Mouse (Mus musculus) midbrain, embryonic 14.5 days (tissue): ENCODE data around the gene Ick. TPM values are rescaled to one million over a fixed set of nuclear protein-coding genes. Genes with fewer than 3 reads are reported as not detected.

Experiments used
- ATAC-seq: fragments of 200-750 bp; cut with Nextera tagmentation; 2 replicates; pipeline ENCODE4 v1.8.0; 2017; ENCODE audit warnings: moderate number of reproducible peaks, moderate library complexity; ENCODE audit not compliant: low FRiP score, low TSS enrichment
- DNase-seq: peaks from one replicate; pipeline ENCODE4 v3.0.0-alpha.2; 2015
- H3K27ac ChIP-seq: fragments of 300-500 bp; sonication (generic); replicated peaks from 2 replicates; pipeline ENCODE4 v1.5.1; 2014; ENCODE audit warnings: mild to moderate bottlenecking, low read depth, low read length, moderate library complexity
- H3K27me3 ChIP-seq: fragments of 300-500 bp; sonication (generic); 2 replicates; pipeline ENCODE4 v1.6.1; 2014; ENCODE audit warnings: low read length, control low read depth, mixed read lengths; ENCODE audit not compliant: control insufficient read depth, insufficient read depth
- H3K36me3 ChIP-seq: fragments of 300-500 bp; sonication (generic); 2 replicates; pipeline ENCODE4 v1.6.1; 2014; ENCODE audit warnings: low read length, control low read depth; ENCODE audit not compliant: control insufficient read depth, insufficient read depth
- H3K4me1 ChIP-seq: fragments of 300-500 bp; sonication (generic); 2 replicates; pipeline ENCODE4 v1.6.1; 2014; ENCODE audit warnings: mild to moderate bottlenecking, antibody characterized with exemption, low read length, control low read depth; ENCODE audit not compliant: control insufficient read depth, insufficient read depth
- H3K4me2 ChIP-seq: fragments of 300-500 bp; sonication (generic); 2 replicates; pipeline ENCODE4 v1.6.1; 2014; ENCODE audit warnings: mild to moderate bottlenecking, low read length, moderate library complexity
- H3K4me3 ChIP-seq: fragments of 300-500 bp; sonication (generic); replicated peaks from 2 replicates; pipeline ENCODE4 v1.5.1; 2014; ENCODE audit warnings: low read depth, low read length
- H3K9ac ChIP-seq: fragments of 300-500 bp; sonication (generic); replicated peaks from 2 replicates; pipeline ENCODE4 v1.6.1; 2014; ENCODE audit warnings: mild to moderate bottlenecking, low read length, moderate library complexity
- H3K9me3 ChIP-seq: fragments of 300-500 bp; sonication (generic); 2 replicates; pipeline ENCODE4 v1.6.1; 2016; ENCODE audit warnings: low read length, control low read depth, mixed read lengths; ENCODE audit not compliant: control insufficient read depth
- WGBS: fragments of 180-500 bp; shearing (Covaris S2); extraction: QIAGEN DNeasy Blood & Tissue Kit; methylation state at CpG from one replicate; pipeline ENCODE4 v1.1.7; 2014; 5-methylcytosine and 5-hydroxymethylcytosine counted together
- polyA plus RNA-seq: library from polyadenylated mRNA; unstranded; fragments of >200 nt; fragmentation: Nextera tagmentation; extraction: Ambion mirVana; gene quantifications from 2 replicates; pipeline ENCODE4 v1.2.1, GENCODE M21; 2014

Ick gene
- polyA plus RNA-seq, 1 experiment from 2014 or later, result 46.2 TPM

- Histone ChIP-seq H3K27me3 (no peaks in the 10 kb centered on the region), H3K9me3 (no peaks in the 10 kb centered on the region), H3K4me2 (no peak overlapping the region), H3K4me3 (no peak overlapping the region), H3K4me1 (no peaks in the 10 kb centered on the region), H3K27ac (no peak overlapping the region), H3K9ac (no peak overlapping the region), H3K36me3 (peaks cover 12% of the 10 kb centered on the region)
- peak; percentile 66 for DNase-seq
- no peak for ATAC-seq
- 28% methylated on average over 2 of the region's 2 CpGs for WGBS
Observed at GRCm38 (mm10) chr9:78078240-78078639, 30.8 kb upstream of the Ick start.

- Histone ChIP-seq H3K4me2 (no peak overlapping the region), H3K27ac (no peak overlapping the region), H3K27me3 (no peaks in the 10 kb centered on the region), H3K4me1 (no peaks in the 10 kb centered on the region), H3K9me3 (no peaks in the 10 kb centered on the region), H3K36me3 (peaks cover 46% of the 10 kb centered on the region), H3K4me3 (no peak overlapping the region), H3K9ac (no peak overlapping the region)
- DNase-seq (no peak), ATAC-seq (no peak)
- WGBS, result 43% methylated on average over 7 of the region's 7 CpGs
Observed at GRCm38 (mm10) chr9:78081835-78082234, 27.2 kb upstream of the Ick start.

- H3K36me3 ChIP-seq, result peaks cover 50% of the 10 kb centered on the region
- H3K9ac ChIP-seq, result no peak overlapping the region
- ATAC-seq, result no peak
- no peak overlapping the region for H3K27ac ChIP-seq
- no peak overlapping the region for H3K4me3 ChIP-seq
- no peaks in the 10 kb centered on the region for H3K4me1 ChIP-seq
- H3K4me2 ChIP-seq, result no peak overlapping the region
- 91% methylated on average over 4 of the region's 4 CpGs for WGBS
- no peaks in the 10 kb centered on the region for H3K27me3 ChIP-seq
- H3K9me3 ChIP-seq, result no peaks in the 10 kb centered on the region
- no peak for DNase-seq
Observed at GRCm38 (mm10) chr9:78084341-78084740, 24.7 kb upstream of the Ick start.

- no peaks in the 10 kb centered on the region for H3K9me3 ChIP-seq
- no peak overlapping the region for H3K4me3 ChIP-seq
- peaks cover 50% of the 10 kb centered on the region for H3K36me3 ChIP-seq
- 92% methylated on average over 14 of the region's 14 CpGs for WGBS
- H3K27ac ChIP-seq, result no peak overlapping the region
- no peak for DNase-seq
- no peak overlapping the region for H3K4me2 ChIP-seq
- H3K27me3 ChIP-seq, result no peaks in the 10 kb centered on the region
- ATAC-seq, result no peak
- no peaks in the 10 kb centered on the region for H3K4me1 ChIP-seq
- no peak overlapping the region for H3K9ac ChIP-seq
Observed at GRCm38 (mm10) chr9:78085722-78086287, 23.2 kb upstream of the Ick start.

- Histone ChIP-seq H3K9me3 (no peaks in the 10 kb centered on the region), H3K36me3 (peaks cover 46% of the 10 kb centered on the region), H3K4me1 (no peaks in the 10 kb centered on the region), H3K4me3 (no peak overlapping the region), H3K27me3 (no peaks in the 10 kb centered on the region), H3K9ac (no peak overlapping the region), H3K4me2 (no peak overlapping the region), H3K27ac (no peak overlapping the region)
- ATAC-seq, result no peak
- no peak for DNase-seq
- WGBS, result 87% methylated on average over 9 of the region's 9 CpGs
Observed at GRCm38 (mm10) chr9:78087751-78088150, 21.2 kb upstream of the Ick start.

- 68% methylated on average over 4 of the region's 4 CpGs for WGBS
- Histone ChIP-seq H3K27ac (no peak overlapping the region), H3K4me1 (no peaks in the 10 kb centered on the region), H3K9ac (no peak overlapping the region), H3K4me2 (no peak overlapping the region), H3K36me3 (peaks cover 47% of the 10 kb centered on the region), H3K4me3 (no peak overlapping the region), H3K27me3 (no peaks in the 10 kb centered on the region), H3K9me3 (no peaks in the 10 kb centered on the region)
- DNase-seq (no peak), ATAC-seq (no peak)
Observed at GRCm38 (mm10) chr9:78088521-78088920, 20.5 kb upstream of the Ick start.

- DNase-seq (no peak), ATAC-seq (no peak)
- H3K4me3 ChIP-seq, result no peak overlapping the region
- no peaks in the 10 kb centered on the region for H3K9me3 ChIP-seq
- no peaks in the 10 kb centered on the region for H3K4me1 ChIP-seq
- no peak overlapping the region for H3K4me2 ChIP-seq
- no peak overlapping the region for H3K9ac ChIP-seq
- H3K36me3 ChIP-seq, result peaks cover 47% of the 10 kb centered on the region
- no peaks in the 10 kb centered on the region for H3K27me3 ChIP-seq
- no peak overlapping the region for H3K27ac ChIP-seq
- 84% methylated on average over 7 of the region's 7 CpGs for WGBS
Observed at GRCm38 (mm10) chr9:78088971-78089370, 20.0 kb upstream of the Ick start.

GRCm38 (mm10) chr9:78089906-78090305 is 19.1 kb upstream of the Ick start:
- Histone ChIP-seq H3K9ac (no peak overlapping the region), H3K4me3 (no peak overlapping the region), H3K27ac (no peak overlapping the region), H3K36me3 (peaks cover 44% of the 10 kb centered on the region), H3K4me1 (no peaks in the 10 kb centered on the region), H3K9me3 (no peaks in the 10 kb centered on the region), H3K27me3 (no peaks in the 10 kb centered on the region), H3K4me2 (no peak overlapping the region)
- no peak for ATAC-seq
- 76% methylated on average over 1 of the region's 1 CpGs for WGBS
- DNase-seq, result no peak

- Histone ChIP-seq H3K36me3 (peaks cover 44% of the 10 kb centered on the region), H3K9me3 (no peaks in the 10 kb centered on the region), H3K4me1 (no peaks in the 10 kb centered on the region), H3K9ac (no peak overlapping the region), H3K27ac (no peak overlapping the region), H3K4me2 (no peak overlapping the region), H3K27me3 (no peaks in the 10 kb centered on the region), H3K4me3 (no peak overlapping the region)
- WGBS, result 87% methylated on average over 3 of the region's 3 CpGs
- DNase-seq, result no peak
- ATAC-seq, result no peak
Observed at GRCm38 (mm10) chr9:78090596-78090995, 18.4 kb upstream of the Ick start.
